Mouse (Mus musculus): ENCODE data around the gene Usp22. TPM values are rescaled to one million over a fixed set of nuclear protein-coding genes. Genes with fewer than 3 reads are reported as not detected.

Gene Usp22
- polyA plus RNA-seq, 1 experiment from 2014 or later: 356 TPM

DNA sequence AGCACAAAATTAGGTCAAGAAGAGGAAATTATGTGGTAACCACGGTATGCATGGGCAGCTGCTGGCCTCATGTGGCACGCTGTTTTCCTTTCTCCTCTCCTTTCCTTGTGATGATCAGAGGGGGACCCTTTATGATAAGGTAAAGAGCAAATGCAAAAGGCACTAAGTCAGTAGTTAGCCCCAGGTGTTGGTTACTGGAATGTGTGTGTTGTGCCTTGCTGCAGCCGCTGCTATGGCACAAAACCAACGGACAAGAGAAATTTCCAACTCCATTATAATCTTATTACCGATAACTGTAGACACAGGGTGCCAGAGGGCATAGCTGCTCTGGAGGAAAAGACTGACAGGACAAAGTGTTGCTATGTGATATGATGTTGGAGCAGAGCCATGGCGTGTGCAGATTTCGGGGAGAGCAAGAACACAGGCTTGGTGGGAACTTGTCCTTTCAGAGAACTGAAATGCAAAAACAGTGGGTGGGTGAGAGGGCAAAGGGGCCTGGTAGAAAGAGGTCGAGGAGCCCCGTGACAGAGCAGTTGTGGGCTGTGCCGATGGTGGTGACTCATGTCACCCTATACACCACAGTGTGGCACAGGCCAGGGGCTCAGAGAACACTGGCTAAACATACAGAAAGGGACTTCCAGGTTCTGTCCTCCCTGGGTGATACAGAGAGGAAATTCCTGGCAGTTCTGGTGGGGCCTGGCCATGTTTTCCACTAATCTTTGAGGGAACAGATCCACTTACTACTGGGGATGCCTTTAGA lies 32.8 kb upstream of the Usp22 start, which contains the start of gene Aldh3a1:
Gene Aldh3a1, plus strand, starts transcription at position 51 of the 760 bp plus-strand sequence.
- Histone ChIP-seq H3K4me2 (ENCODE audit: low read depth) (no peak within 1 kb of the TSS), H3K27ac (ENCODE audit: low read depth, low read length) (no peak within 1 kb of the TSS), H3K27me3 (ENCODE audit: control insufficient read depth, insufficient read depth, low read length) (no peaks in the 10 kb centered on the region), H3K9ac (ENCODE audit: low read length) (no peak within 1 kb of the TSS), H3K4me1 (ENCODE audit: control insufficient read depth, insufficient read depth, low read length) (no peaks in the 10 kb centered on the region), H3K4me3 (ENCODE audit: low read depth, low read length) (no peak within 1 kb of the TSS), H3K36me3 (ENCODE audit: control insufficient read depth, insufficient read depth, low read length) (no peaks in the 10 kb centered on the region), H3K9me3 (ENCODE audit: control insufficient read depth, low read length) (no peaks in the 10 kb centered on the region)
- DNase-seq (ENCODE audit: low spot score) (no peak), ATAC-seq (ENCODE audit: insufficient read depth, low FRiP score, low TSS enrichment) (no peak)
- WGBS: 81% methylated on average over 10 of the region's 10 CpGs

GRCm38 (mm10) chr11:61206136-61206535 lies 31.3 kb upstream of the Usp22 start:
- Histone ChIP-seq H3K4me3 (ENCODE audit: low read depth, low read length) (no peak overlapping the region), H3K9me3 (ENCODE audit: control insufficient read depth, low read length) (no peaks in the 10 kb centered on the region), H3K4me2 (ENCODE audit: low read depth) (no peak overlapping the region), H3K27ac (ENCODE audit: low read depth, low read length) (no peak overlapping the region), H3K36me3 (ENCODE audit: control insufficient read depth, insufficient read depth, low read length) (no peaks in the 10 kb centered on the region), H3K27me3 (ENCODE audit: control insufficient read depth, insufficient read depth, low read length) (no peaks in the 10 kb centered on the region), H3K9ac (ENCODE audit: low read length) (no peak overlapping the region), H3K4me1 (ENCODE audit: control insufficient read depth, insufficient read depth, low read length) (no peaks in the 10 kb centered on the region)
- no peak for ATAC-seq (ENCODE audit: insufficient read depth, low FRiP score, low TSS enrichment)
- 92% methylated on average over 3 of the region's 3 CpGs for WGBS
- no peak for DNase-seq (ENCODE audit: low spot score)

DNA sequence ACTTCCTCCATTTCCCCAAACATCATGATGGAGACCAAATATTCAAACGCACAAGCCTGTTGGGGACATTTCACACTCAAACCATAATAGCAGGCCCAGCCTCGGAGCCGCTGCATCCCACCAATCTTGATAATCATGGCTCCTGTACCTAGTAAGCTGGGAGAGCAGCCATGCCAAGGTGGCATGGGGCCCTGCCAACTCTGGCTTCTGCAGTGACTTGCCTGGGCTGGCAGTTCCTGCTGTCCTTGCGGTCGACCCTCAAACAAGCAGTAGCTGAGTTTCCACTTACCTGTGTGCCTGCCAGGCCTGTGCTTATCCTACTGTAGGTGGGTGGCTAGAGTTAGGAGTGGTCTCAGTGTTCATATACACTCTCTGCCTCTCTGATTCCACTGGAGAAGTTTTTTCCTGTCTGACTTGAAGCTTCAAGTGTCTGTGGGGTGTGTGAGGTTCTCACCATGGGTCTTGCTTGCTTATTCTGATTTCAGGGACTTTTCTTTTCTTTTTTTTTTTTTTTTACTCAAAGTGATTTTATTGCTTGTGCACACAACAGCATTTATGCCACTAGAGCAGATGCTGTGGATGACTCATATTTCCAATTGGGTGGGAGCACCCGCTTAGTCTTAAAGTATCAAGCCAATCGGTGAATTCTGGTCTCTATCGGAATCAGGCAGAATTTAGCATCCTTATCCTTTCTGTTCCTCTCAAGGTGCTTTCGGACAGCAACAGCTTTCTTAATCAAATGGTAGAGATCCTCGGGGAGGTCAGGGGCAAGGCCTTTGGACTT lies 30.5 kb upstream of the Usp22 start:
- no peak overlapping the region for H3K4me3 ChIP-seq (ENCODE audit: low read depth, low read length)
- H3K4me1 ChIP-seq (ENCODE audit: control insufficient read depth, insufficient read depth, low read length): no peaks in the 10 kb centered on the region
- no peak overlapping the region for H3K27ac ChIP-seq (ENCODE audit: low read depth, low read length)
- ATAC-seq (ENCODE audit: insufficient read depth, low FRiP score, low TSS enrichment) (no peak), DNase-seq (ENCODE audit: low spot score) (no peak)
- no peaks in the 10 kb centered on the region for H3K36me3 ChIP-seq (ENCODE audit: control insufficient read depth, insufficient read depth, low read length)
- WGBS: 94% methylated on average over 9 of the region's 10 CpGs
- H3K4me2 ChIP-seq (ENCODE audit: low read depth): no peak overlapping the region
- H3K9ac ChIP-seq (ENCODE audit: low read length): no peak overlapping the region
- no peaks in the 10 kb centered on the region for H3K9me3 ChIP-seq (ENCODE audit: control insufficient read depth, low read length)
- no peaks in the 10 kb centered on the region for H3K27me3 ChIP-seq (ENCODE audit: control insufficient read depth, insufficient read depth, low read length)

DNA sequence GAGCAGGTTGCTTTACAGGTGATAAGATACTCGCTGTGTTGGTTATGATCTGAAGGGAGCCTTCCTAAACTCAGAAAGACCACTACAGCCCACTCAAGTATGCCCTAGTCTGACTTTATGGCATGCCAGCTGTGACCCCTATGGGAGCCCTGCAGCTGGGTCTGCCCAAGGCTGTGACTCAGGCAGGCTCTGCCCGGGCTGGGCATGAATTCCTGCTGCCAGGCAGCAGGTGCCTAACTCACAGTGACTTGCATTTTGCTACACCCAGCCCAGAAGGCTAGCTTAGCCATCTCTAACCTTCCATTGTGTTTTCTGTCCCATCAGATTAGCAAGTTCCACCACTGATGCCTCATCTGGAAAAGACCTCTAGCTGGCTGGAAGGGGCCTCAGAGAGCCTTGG lies 28.0 kb upstream of the Usp22 start:
- 89% methylated on average over 2 of the region's 2 CpGs for WGBS
- ATAC-seq (ENCODE audit: insufficient read depth, low FRiP score, low TSS enrichment) (no peak), DNase-seq (ENCODE audit: low spot score) (no peak)
- H3K4me2 ChIP-seq (ENCODE audit: low read depth): no peak overlapping the region
- no peak overlapping the region for H3K9ac ChIP-seq (ENCODE audit: low read length)
- H3K27ac ChIP-seq (ENCODE audit: low read depth, low read length): no peak overlapping the region
- H3K36me3 ChIP-seq (ENCODE audit: control insufficient read depth, insufficient read depth, low read length): no peaks in the 10 kb centered on the region
- H3K4me3 ChIP-seq (ENCODE audit: low read depth, low read length): no peak overlapping the region
- H3K27me3 ChIP-seq (ENCODE audit: control insufficient read depth, insufficient read depth, low read length): no peaks in the 10 kb centered on the region
- no peaks in the 10 kb centered on the region for H3K4me1 ChIP-seq (ENCODE audit: control insufficient read depth, insufficient read depth, low read length)
- no peaks in the 10 kb centered on the region for H3K9me3 ChIP-seq (ENCODE audit: control insufficient read depth, low read length)

DNA sequence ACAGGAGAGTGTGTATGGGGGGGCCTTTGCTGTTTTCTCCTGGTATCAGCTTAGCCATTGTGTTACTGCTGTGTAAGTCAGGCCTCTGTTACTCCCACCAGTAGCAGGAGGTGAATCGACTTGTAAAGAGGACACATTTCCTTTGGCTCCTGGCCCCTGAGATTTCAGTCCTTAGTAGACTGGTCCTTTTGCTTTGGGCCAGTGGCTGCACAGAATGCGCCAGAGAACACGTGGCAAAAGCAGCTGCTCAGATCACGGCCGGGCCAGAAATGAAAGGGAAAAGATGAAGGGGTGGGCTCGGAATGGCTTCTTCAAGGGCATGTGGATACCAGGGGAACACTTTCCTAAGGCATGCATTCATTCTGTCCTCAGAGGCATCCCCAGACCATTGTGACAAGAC lies 27.3 kb upstream of the Usp22 start:
- DNase-seq (ENCODE audit: low spot score): no peak
- no peak for ATAC-seq (ENCODE audit: insufficient read depth, low FRiP score, low TSS enrichment)
- H3K9me3 ChIP-seq (ENCODE audit: control insufficient read depth, low read length): no peaks in the 10 kb centered on the region
- no peak overlapping the region for H3K9ac ChIP-seq (ENCODE audit: low read length)
- H3K36me3 ChIP-seq (ENCODE audit: control insufficient read depth, insufficient read depth, low read length): no peaks in the 10 kb centered on the region
- no peak overlapping the region for H3K4me2 ChIP-seq (ENCODE audit: low read depth)
- H3K4me3 ChIP-seq (ENCODE audit: low read depth, low read length): no peak overlapping the region
- no peaks in the 10 kb centered on the region for H3K4me1 ChIP-seq (ENCODE audit: control insufficient read depth, insufficient read depth, low read length)
- H3K27ac ChIP-seq (ENCODE audit: low read depth, low read length): no peak overlapping the region
- no peaks in the 10 kb centered on the region for H3K27me3 ChIP-seq (ENCODE audit: control insufficient read depth, insufficient read depth, low read length)
- 77% methylated on average over 6 of the region's 6 CpGs for WGBS

DNA sequence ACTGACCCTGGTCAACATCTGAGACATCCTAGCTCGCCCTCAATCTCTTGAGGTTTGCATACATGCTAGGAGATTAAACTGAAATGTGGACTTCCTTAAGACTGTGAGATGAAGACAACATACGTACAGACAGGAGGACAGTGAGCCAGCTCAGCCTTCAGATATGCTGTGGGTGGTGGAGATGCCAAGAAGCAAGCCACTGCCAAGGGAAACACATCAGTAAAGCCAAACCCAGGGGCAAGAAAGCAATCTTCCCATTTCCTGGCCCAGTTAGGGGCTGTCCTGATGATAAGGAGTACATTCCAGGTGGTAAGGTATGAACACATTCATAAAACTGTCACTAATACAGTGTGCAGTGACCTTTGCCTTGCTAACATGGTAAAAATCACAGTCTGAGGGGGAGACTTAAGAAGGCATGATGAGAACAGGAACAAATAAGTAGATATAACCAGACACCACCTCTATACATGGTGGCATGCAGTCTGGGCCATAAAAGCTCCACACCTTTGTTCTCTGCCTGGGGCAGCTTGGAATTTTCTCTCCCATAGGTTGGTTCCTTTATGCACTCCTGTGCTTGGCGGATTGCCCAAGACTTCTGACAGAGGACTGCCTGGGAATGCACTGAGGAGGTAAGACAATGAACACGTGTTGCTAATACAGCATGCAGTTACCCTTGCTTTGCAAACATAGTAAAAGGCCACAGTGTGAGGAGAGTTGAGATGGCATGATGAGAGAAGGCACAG lies 24.9 kb upstream of the Usp22 start:
- Histone ChIP-seq H3K27ac (ENCODE audit: low read depth, low read length) (no peak overlapping the region), H3K4me3 (ENCODE audit: low read depth, low read length) (no peak overlapping the region), H3K9ac (ENCODE audit: low read length) (no peak overlapping the region), H3K36me3 (ENCODE audit: control insufficient read depth, insufficient read depth, low read length) (no peaks in the 10 kb centered on the region), H3K4me1 (ENCODE audit: control insufficient read depth, insufficient read depth, low read length) (no peaks in the 10 kb centered on the region), H3K9me3 (ENCODE audit: control insufficient read depth, low read length) (no peaks in the 10 kb centered on the region), H3K27me3 (ENCODE audit: control insufficient read depth, insufficient read depth, low read length) (no peaks in the 10 kb centered on the region), H3K4me2 (ENCODE audit: low read depth) (no peak overlapping the region)
- ATAC-seq (ENCODE audit: insufficient read depth, low FRiP score, low TSS enrichment) (no peak), DNase-seq (ENCODE audit: low spot score) (no peak)
- WGBS: 78% methylated on average over 4 of the region's 4 CpGs

- no peaks in the 10 kb centered on the region for H3K9me3 ChIP-seq (ENCODE audit: control insufficient read depth, low read length)
- H3K9ac ChIP-seq (ENCODE audit: low read length): no peak overlapping the region
- DNase-seq (ENCODE audit: low spot score) (no peak), ATAC-seq (ENCODE audit: insufficient read depth, low FRiP score, low TSS enrichment) (no peak)
- H3K27me3 ChIP-seq (ENCODE audit: control insufficient read depth, insufficient read depth, low read length): no peaks in the 10 kb centered on the region
- no peak overlapping the region for H3K4me2 ChIP-seq (ENCODE audit: low read depth)
- H3K4me3 ChIP-seq (ENCODE audit: low read depth, low read length): no peak overlapping the region
- H3K27ac ChIP-seq (ENCODE audit: low read depth, low read length): no peak overlapping the region
- no peaks in the 10 kb centered on the region for H3K4me1 ChIP-seq (ENCODE audit: control insufficient read depth, insufficient read depth, low read length)
- no peaks in the 10 kb centered on the region for H3K36me3 ChIP-seq (ENCODE audit: control insufficient read depth, insufficient read depth, low read length)
These were observed 23.1 kb upstream of the Usp22 start for GRCm38 (mm10) chr11:61197935-61198334.

DNA sequence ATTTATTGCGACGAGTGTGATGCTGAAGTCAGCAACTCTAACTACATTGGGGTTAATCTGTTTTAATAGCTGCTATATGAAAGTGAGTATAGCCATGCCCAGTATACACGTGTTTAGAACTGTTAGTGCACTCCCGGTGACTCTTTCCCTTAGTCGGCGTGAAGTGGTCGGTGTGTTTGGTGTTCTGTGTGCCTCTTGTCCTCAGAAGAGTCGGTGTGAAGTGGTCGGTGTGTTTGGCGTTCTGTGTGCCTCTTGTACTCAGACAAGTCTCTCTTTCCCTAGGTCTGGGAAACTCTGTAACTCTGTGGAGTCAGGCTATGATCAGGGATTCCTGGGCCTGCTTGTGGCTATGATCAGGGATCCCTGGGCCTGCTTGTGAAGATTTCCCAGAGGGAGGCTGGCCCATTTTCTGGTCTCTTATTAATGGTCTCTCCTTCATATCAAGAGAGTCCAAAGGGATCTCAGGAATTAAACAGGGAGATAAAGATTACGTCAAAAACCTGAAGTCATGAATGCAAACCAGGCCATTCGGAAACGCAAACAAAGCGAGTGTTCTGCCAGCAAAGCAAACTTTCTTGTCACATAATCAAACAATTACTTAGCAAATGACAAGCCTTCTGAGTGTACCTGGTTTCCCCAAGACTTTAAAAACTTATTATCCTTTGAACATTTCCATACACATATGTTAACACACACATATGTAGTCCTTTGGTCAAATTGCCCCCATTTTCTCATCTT lies 21.9 kb upstream of the Usp22 start:
- no peak overlapping the region for H3K9ac ChIP-seq (ENCODE audit: low read length)
- no peak for ATAC-seq (ENCODE audit: insufficient read depth, low FRiP score, low TSS enrichment)
- 86% methylated on average over 14 of the region's 14 CpGs for WGBS

More for the DNA sequence above, 21.9 kb upstream of the Usp22 start:
- Histone ChIP-seq H3K4me2 (ENCODE audit: low read depth) (no peak overlapping the region), H3K27ac (ENCODE audit: low read depth, low read length) (no peak overlapping the region), H3K36me3 (ENCODE audit: control insufficient read depth, insufficient read depth, low read length) (no peaks in the 10 kb centered on the region), H3K4me1 (ENCODE audit: control insufficient read depth, insufficient read depth, low read length) (no peaks in the 10 kb centered on the region), H3K27me3 (ENCODE audit: control insufficient read depth, insufficient read depth, low read length) (no peaks in the 10 kb centered on the region), H3K4me3 (ENCODE audit: low read depth, low read length) (no peak overlapping the region), H3K9me3 (ENCODE audit: control insufficient read depth, low read length) (no peaks in the 10 kb centered on the region)
- DNase-seq (ENCODE audit: low spot score): no peak
